ENCODE assay signal across 11 mouse cellular contexts in genomic region chr2:166671614-166672013, GRCm38 (mm10). TPM values are rescaled to one million over a fixed set of nuclear protein-coding genes. Genes with fewer than 3 reads are reported as not detected.
DNase-seq lines count a peak whose midpoint lies in the region; ATAC-seq lines count a peak whose summit lies in the region.
"Had no signal": no experiment of that assay in that cellular context is flagged by ENCODE, and none has a peak within 500 bp of the region (broad histone marks: within the 10 kb centered on the region; RNA-seq: fewer than 3 reads in every experiment).

No protein-coding gene starts in this region.

- DNase-seq in forebrain, embryonic 11.5 days (ENCODE audit: low spot score), result no peak
- DNase-seq in naive thymus-derived CD4-positive, alpha-beta T cell, adult 2 months (ENCODE audit: low read depth), result peak; percentile 75
- no peak for DNase-seq in gastrocnemius, postnatal 14 days
- no peak for DNase-seq in urinary bladder, postnatal 36 days (ENCODE audit: low spot score in 2 of 2)
- no peak for DNase-seq in testis, postnatal 10 days (ENCODE audit: low spot score)
- no peak for DNase-seq in frontal cortex, adult 2 months (ENCODE audit: extremely low spot score in 1 of 2, low spot score in 1 of 2)
- DNase-seq: kidney, adult 11 months had no signal

- ATAC-seq in activated CD4-positive, CD25-positive, alpha-beta regulatory T cell, adult 4 months, result peak; percentile 62
- no peak for ATAC-seq in forebrain, embryonic 11.5 days (replicated peaks; ENCODE audit: low FRiP score)
- no peak for ATAC-seq in hindbrain, embryonic 16.5 days

- intact Hi-C loops in gastrocnemius, postnatal 14 days (cut with DNase I; ENCODE audit: low total_unique reads), result no loop called here

- peaks cover 49% of the 10 kb centered on the region for H3K4me1 ChIP-seq in forebrain, embryonic 11.5 days (replicated peaks; ENCODE audit: control insufficient read depth, insufficient read depth, low read length)
- peaks cover 59% of the 10 kb centered on the region for H3K4me1 ChIP-seq in hindbrain, embryonic 16.5 days (ENCODE audit: control insufficient read depth, insufficient read depth, low read depth, low read length)

- no peak overlapping the region; the same call in 1 of the 2 replicates for H3K9ac ChIP-seq in forebrain, embryonic 11.5 days (ENCODE audit: low read length)
- H3K9ac ChIP-seq in hindbrain, embryonic 16.5 days (ENCODE audit: low read depth, low read length), result no peak overlapping the region; the same call in 1 of the 2 replicates
- H3K9ac ChIP-seq: stomach, embryonic 15.5 days had no signal

- H3K4me3 ChIP-seq in forebrain, embryonic 11.5 days (ENCODE audit: low read depth, low read length), result no peak overlapping the region
- H3K4me3 ChIP-seq in hindbrain, embryonic 16.5 days (ENCODE audit: low read length), result no peak overlapping the region
- H3K4me3 ChIP-seq: stomach, embryonic 15.5 days had no signal

- H3K9me3 ChIP-seq in forebrain, embryonic 11.5 days (ENCODE audit: control insufficient read depth, low read length), result no peaks in the 10 kb centered on the region
- H3K9me3 ChIP-seq in hindbrain, embryonic 16.5 days (ENCODE audit: control insufficient read depth, low read length), result no peaks in the 10 kb centered on the region
- H3K9me3 ChIP-seq: stomach, embryonic 15.5 days had no signal

- no peaks in the 10 kb centered on the region for H3K36me3 ChIP-seq in forebrain, embryonic 11.5 days (ENCODE audit: control insufficient read depth, insufficient read depth, low read length)
- H3K36me3 ChIP-seq in hindbrain, embryonic 16.5 days (ENCODE audit: control insufficient read depth, insufficient read depth, low read length), result no peaks in the 10 kb centered on the region
- H3K36me3 ChIP-seq: stomach, embryonic 15.5 days had no signal

- 90% methylated on average over 14 of the region's 14 CpGs for WGBS in forebrain, embryonic 11.5 days
- WGBS in hindbrain, embryonic 16.5 days, result 83% methylated on average over 14 of the region's 14 CpGs

- H3K27me3 ChIP-seq in forebrain, embryonic 11.5 days (ENCODE audit: control insufficient read depth, insufficient read depth, low read length), result no peaks in the 10 kb centered on the region
- no peaks in the 10 kb centered on the region for H3K27me3 ChIP-seq in hindbrain, embryonic 16.5 days (replicated peaks; ENCODE audit: control insufficient read depth, insufficient read depth, low read length)
- H3K27me3 ChIP-seq: stomach, embryonic 15.5 days had no signal

- H3K27ac ChIP-seq in forebrain, embryonic 11.5 days (ENCODE audit: low read depth, low read length), result 0 out of 2 replicates have a peak overlapping the region, but pooled peaks have one; percentile 31
- H3K27ac ChIP-seq in hindbrain, embryonic 16.5 days (ENCODE audit: low read depth, low read length), result peak overlapping the region; percentile 39; the same call in 1 of the 2 replicates
- H3K27ac ChIP-seq: stomach, embryonic 15.5 days had no signal

- H3K4me2 ChIP-seq in forebrain, embryonic 11.5 days (ENCODE audit: low read depth, low read length, severe bottlenecking), result no peak overlapping the region
- H3K4me2 ChIP-seq in hindbrain, embryonic 16.5 days (ENCODE audit: low read length), result no peak overlapping the region
- H3K4me2 ChIP-seq: liver, embryonic 11.5 days; stomach, embryonic 15.5 days had no signal

RNA-seq across cellular contexts. Expression of gene Prex1, which starts 42.0 kb away (rescaled TPM):
- polyA plus RNA-seq in activated CD4-positive, CD25-positive, alpha-beta regulatory T cell, adult 4 months (2017; shearing (Covaris generic)), result 10 to 100 TPM; 34.5 to 45.2 TPM
- polyA plus RNA-seq in forebrain, embryonic 11.5 days (2014; fragmentation: Nextera tagmentation; extraction: Ambion mirVana), result 22.3 and 29.7 TPM in 2 replicates
- 27.3 and 32.5 TPM in 2 replicates for polyA plus RNA-seq in hindbrain, embryonic 16.5 days (2015; fragmentation: Nextera tagmentation; extraction: Ambion mirVana)
- total RNA-seq in gastrocnemius, postnatal 14 days (2021), result 10 to 100 TPM in 1 of 2 experiments, 1 to 10 TPM in 1; 7.4 to 11.5 TPM
- polyA plus RNA-seq in frontal cortex, adult 2 months (2012; rRNA removed), result 101 and 102 TPM in 2 replicates
